Mouse (Mus musculus) midbrain, embryonic 11.5 days (tissue): ENCODE measurements around the gene Nudt14. TPM values are rescaled to one million over a fixed set of nuclear protein-coding genes. Genes with fewer than 3 reads are reported as not detected.

Experiments used
- ATAC-seq: fragments of 200-750 bp; cut with Nextera tagmentation; 2 replicates; pipeline ENCODE4 v1.8.0; 2017; ENCODE audit warnings: moderate TSS enrichment, moderate library complexity; ENCODE audit not compliant: low FRiP score
- DNase-seq: peaks from one replicate; pipeline ENCODE4 v3.0.0; 2015; ENCODE audit warnings: low spot score; ENCODE audit errors: missing footprints
- H3K27ac ChIP-seq: fragments of 300-500 bp; sonication (generic); 2 replicates; pipeline ENCODE4 v1.5.1; 2014; ENCODE audit warnings: low read depth, low read length
- H3K27me3 ChIP-seq: fragments of 300-500 bp; sonication (generic); 2 replicates; pipeline ENCODE4 v1.6.1; 2014; ENCODE audit warnings: mild to moderate bottlenecking, low read length, moderate library complexity, mixed read lengths; ENCODE audit not compliant: control insufficient read depth, insufficient read depth
- H3K36me3 ChIP-seq: fragments of 300-500 bp; sonication (generic); 2 replicates; pipeline ENCODE4 v1.6.1; 2014; ENCODE audit warnings: mild to moderate bottlenecking, low read length, moderate library complexity, mixed read lengths; ENCODE audit not compliant: control insufficient read depth, insufficient read depth
- H3K4me1 ChIP-seq: fragments of 300-500 bp; sonication (generic); 2 replicates; pipeline ENCODE4 v1.6.1; 2014; ENCODE audit warnings: low read length; ENCODE audit not compliant: control insufficient read depth, insufficient read depth
- H3K4me2 ChIP-seq: fragments of 300-500 bp; sonication (generic); 2 replicates; pipeline ENCODE4 v1.6.1; 2014; ENCODE audit warnings: mild to moderate bottlenecking, moderate library complexity
- H3K4me3 ChIP-seq: fragments of 300-500 bp; sonication (generic); 2 replicates; pipeline ENCODE4 v1.5.1; 2014; ENCODE audit warnings: low read depth, low read length
- H3K9ac ChIP-seq: fragments of 300-500 bp; sonication (generic); 2 replicates; pipeline ENCODE4 v1.6.1; 2014; ENCODE audit warnings: low read length
- H3K9me3 ChIP-seq: fragments of 300-500 bp; sonication (generic); 2 replicates; pipeline ENCODE4 v1.6.1; 2016; ENCODE audit warnings: low read length; ENCODE audit not compliant: control insufficient read depth
- WGBS: fragments of 180-500 bp; shearing (Covaris S2); extraction: QIAGEN DNeasy Blood & Tissue Kit; methylation state at CpG from one replicate; pipeline ENCODE4 v1.1.7; 2014; 5-methylcytosine and 5-hydroxymethylcytosine counted together
- microRNA-seq: library from miRNA; unstranded; fragments of <30 nt; microRNA quantifications from one replicate; pipeline ENCODE4, GENCODE M21; 2017
- polyA plus RNA-seq: library from polyadenylated mRNA; unstranded; fragments of >200 nt; fragmentation: Nextera tagmentation; extraction: Ambion mirVana; gene quantifications from 2 replicates; pipeline ENCODE4 v1.2.1, GENCODE M21; 2014

Nudt14 gene
- polyA plus RNA-seq, 1 experiment from 2014 or later = 61.7 TPM

- H3K36me3 ChIP-seq = no peaks in the 10 kb centered on the region
- WGBS = 80% methylated on average over 11 of the region's 11 CpGs
- no peaks in the 10 kb centered on the region for H3K9me3 ChIP-seq
- H3K27me3 ChIP-seq = no peaks in the 10 kb centered on the region
- H3K9ac ChIP-seq = no peak overlapping the region
- no peak for ATAC-seq
- H3K4me3 ChIP-seq = no peak overlapping the region
- no peak overlapping the region for H3K4me2 ChIP-seq
- peaks cover 3% of the 10 kb centered on the region; the same call in 1 of the 2 replicates for H3K4me1 ChIP-seq
- no peak for DNase-seq
- H3K27ac ChIP-seq = no peak overlapping the region
These were observed 47.5 kb downstream of the Nudt14 start for GRCm38 (mm10) chr12:112894303-112894884.

GRCm38 (mm10) chr12:112885465-112885864 is 56.5 kb downstream of the Nudt14 start:
- WGBS = 78% methylated on average over 7 of the region's 7 CpGs
- H3K27me3 ChIP-seq = no peaks in the 10 kb centered on the region
- no peak overlapping the region for H3K9ac ChIP-seq
- H3K36me3 ChIP-seq = no peaks in the 10 kb centered on the region
- ATAC-seq = no peak
- DNase-seq = no peak
- no peak overlapping the region for H3K27ac ChIP-seq
- no peak overlapping the region for H3K4me3 ChIP-seq
- no peaks in the 10 kb centered on the region for H3K9me3 ChIP-seq
- H3K4me2 ChIP-seq = no peak overlapping the region
- H3K4me1 ChIP-seq = no peaks in the 10 kb centered on the region

Small RNAs within 50 kb of the gene (microRNA-seq; reads per million reads assigned to microRNA genes)
- gene Mir6941 = 0.57 reads per million

Other genes starting within 250 kb of the Nudt14 start
- 5.2 and 5.5 TPM in 2 replicates for gene Cep170b, start 221.7 kb downstream of the Nudt14 start, polyA plus RNA-seq
- 3.5 and 4.2 TPM in 2 replicates for gene Pld4, start 181.5 kb downstream of the Nudt14 start, polyA plus RNA-seq
- gene Ahnak2, start 139.5 kb downstream of the Nudt14 start, polyA plus RNA-seq = 0.07 and 0.22 TPM in 2 replicates
- gene Clba1, start 133.2 kb downstream of the Nudt14 start, polyA plus RNA-seq = 14.7 and 15.3 TPM in 2 replicates
- gene Cdca4, start 112.7 kb downstream of the Nudt14 start, polyA plus RNA-seq = 159 TPM in 2 replicates
- not detected in 2 replicates for gene Gpr132, start 73.9 kb downstream of the Nudt14 start, polyA plus RNA-seq
- 3.0 and 3.2 TPM in 2 replicates for gene Jag2, start 12.3 kb downstream of the Nudt14 start, polyA plus RNA-seq
- gene Btbd6, start 34.4 kb upstream of the Nudt14 start, polyA plus RNA-seq = 17.5 and 19.2 TPM in 2 replicates
- gene Brf1, start 58.6 kb upstream of the Nudt14 start, polyA plus RNA-seq = 51.9 and 53.0 TPM in 2 replicates
- gene Pacs2, start 72.4 kb upstream of the Nudt14 start, polyA plus RNA-seq = 17.3 and 17.5 TPM in 2 replicates
- gene Tex22, start 132.4 kb upstream of the Nudt14 start, polyA plus RNA-seq = not detected in 2 replicates
- gene Mta1, start 156.2 kb upstream of the Nudt14 start, polyA plus RNA-seq = 19.2 and 21.4 TPM in 2 replicates
- 226 and 247 TPM in 2 replicates for gene Crip2, start 198.1 kb upstream of the Nudt14 start, polyA plus RNA-seq
- 87.1 and 95.7 TPM in 2 replicates for gene Crip1, start 204.2 kb upstream of the Nudt14 start, polyA plus RNA-seq
- 25.6 and 31.5 TPM in 2 replicates for gene Tedc1, start 214.3 kb upstream of the Nudt14 start, polyA plus RNA-seq
- gene Tmem121, start 243.8 kb upstream of the Nudt14 start, polyA plus RNA-seq = 11.5 and 13.1 TPM in 2 replicates